Mouse (Mus musculus) R1 (cell line): ENCODE measurements at regions not wholly inside any gene's neighbourhood (a gene's known extent, or its start where the extent isn't known, plus 50 kb on each side); places are given as distances from the start of the nearest gene placed in this dataset.

Experiments
- DNase-seq: peaks from one replicate; pipeline ENCODE4 v3.0.0-alpha.2; 2018; ENCODE audit warnings: low read depth, low spot score

DNA sequence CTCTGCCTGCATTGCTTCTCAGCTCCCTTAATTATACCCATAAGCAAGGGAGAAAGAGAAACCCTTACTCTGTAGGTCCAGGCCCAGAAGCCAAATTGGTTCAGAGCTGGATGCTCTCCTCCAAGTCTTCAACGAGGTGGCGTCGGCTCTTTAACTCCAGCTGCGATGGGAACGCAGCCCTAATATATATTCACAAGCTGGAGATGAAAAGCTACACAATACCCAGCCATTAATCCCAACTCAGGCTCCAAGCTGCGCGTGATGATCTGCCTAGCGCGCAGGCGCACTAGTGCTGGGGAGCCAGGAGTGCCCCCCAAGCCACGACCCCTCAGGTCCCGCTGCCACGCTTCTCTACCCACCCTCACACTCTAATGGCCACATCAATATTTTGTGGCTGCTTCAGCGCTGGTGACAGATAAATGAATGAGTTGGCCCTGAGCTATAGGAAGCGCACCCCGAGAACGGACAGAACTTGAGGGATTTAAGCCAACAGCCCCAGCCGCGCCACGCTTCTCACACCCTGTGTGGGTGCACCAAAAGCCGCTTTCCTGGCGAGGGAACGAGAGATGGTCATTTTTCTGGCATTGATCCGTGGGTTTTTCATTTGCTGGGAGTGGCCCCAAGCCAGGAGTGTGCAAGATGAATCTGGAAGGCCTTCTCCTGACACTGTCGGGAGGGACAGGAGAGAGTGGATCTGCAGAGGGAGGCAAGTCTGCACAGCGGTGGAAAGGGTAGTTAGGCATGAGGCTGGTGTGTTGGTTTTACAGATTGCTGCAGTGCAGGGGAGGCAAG, 210.9 kb upstream of the Sdk2 start:
- no peak for DNase-seq

DNA sequence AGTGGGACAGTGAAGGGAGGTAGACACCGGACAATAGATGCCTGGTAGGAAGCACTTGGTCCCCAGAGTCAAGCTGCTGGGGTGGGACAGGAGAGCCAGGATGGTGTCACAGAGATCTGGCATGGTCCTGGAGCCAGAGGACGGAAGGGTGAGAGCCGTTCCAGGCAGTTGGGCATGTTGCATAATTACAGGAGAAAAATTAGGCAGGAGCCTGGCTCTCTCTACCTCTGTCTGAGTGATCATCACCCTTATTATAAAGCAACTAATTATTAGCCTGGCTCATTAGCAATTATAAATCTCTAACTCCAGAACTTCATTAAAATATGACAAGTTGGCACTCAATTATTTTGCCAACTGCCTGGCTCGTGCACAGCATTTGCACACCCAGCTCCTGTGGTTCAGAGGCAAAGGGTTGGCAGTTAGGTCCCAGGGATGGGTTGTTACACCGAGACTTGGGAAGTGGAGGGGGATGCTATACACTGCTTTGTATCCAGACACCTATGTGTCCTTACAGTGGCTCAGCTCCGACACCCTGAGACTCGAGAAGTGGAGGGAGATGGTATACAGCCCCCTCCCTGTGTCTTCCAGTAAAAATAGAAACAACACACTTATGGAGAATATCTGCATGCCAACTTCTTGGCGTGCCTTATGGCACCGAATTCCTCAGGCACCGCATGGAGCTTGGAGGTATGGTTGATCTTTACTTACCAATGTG, 203.7 kb upstream of the Sdk2 start:
- DNase-seq = no peak

DNA sequence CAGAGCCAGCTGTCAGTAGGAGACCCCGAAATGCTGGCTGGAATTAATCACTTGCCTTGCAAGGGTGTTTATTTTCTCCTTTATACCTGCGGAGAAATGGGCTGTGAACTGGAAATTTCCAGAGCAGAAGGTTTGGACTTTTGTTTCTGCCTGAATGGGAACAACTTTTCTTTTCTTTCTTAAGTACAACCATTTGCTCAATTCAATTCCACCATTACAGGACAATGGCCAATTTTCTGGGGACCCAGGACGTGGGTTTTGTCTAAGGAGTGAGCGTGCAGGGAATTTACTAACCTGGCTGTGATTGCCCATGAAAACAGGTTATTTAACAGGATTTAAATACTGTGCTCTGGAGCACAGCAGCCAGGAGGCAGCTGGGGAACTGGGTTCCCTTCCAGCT, 195.1 kb upstream of the Sdk2 start:
- peak; percentile 23 for DNase-seq

DNA sequence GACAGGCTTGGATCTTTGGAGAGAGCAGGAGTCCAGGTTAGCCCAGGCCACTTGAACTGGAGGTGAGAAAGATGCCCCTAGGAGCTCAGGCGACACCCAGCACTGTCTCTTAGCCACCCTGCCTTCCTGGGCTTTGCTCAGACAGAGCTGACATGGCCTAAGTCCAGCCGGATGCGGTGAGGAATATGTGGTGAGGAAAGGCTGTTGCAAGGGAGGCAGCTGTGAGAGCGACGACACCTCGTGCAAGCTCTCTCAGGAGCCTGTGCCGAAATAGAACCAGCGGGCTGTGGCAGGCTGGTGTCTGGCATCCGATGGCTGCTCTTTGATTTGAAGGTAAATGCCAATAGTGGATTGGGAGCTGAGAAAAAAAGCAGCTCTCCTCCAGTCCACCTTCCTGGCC, 191.4 kb upstream of the Sdk2 start:
- no peak for DNase-seq

DNA sequence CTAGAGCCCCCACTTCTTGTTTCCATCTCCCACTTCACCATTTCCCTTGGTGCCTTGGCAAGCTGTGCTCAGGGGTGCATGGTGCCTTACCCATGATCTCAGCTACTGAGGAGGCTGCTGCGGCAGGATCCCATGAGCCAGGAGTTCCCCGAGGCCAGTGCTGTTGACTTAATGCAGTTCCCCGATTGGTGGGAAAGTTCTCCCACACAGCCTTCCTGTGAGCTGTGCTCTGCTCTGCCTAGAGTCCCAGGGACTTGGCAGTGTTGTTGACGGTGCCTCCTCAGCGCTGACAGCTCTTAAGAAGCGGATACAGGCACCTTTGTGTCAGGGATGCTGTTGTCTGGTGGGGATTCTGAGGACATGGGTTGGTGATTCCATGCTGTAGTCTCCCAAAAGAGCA, 190.9 kb upstream of the Sdk2 start:
- DNase-seq = no peak

DNA sequence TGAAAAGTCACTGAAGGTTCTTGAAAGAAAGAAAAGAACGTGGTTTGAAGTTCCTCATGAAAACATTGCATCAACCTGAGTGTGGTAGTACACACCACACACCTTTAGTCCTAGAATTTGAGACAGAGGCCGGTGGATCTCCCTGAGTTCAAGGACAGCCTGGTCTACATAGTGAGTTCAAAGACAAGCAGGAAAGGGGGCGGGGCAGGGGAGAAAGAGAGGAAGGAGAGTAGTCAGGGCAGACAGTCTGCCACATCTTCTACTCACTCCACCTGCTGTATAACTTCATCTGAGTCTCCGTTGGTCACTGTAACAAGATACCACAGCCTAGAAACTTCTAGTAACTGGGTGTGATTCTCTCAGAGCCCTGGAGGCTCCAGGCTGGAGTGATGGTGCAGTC, 190.2 kb upstream of the Sdk2 start:
- DNase-seq = no peak

DNA sequence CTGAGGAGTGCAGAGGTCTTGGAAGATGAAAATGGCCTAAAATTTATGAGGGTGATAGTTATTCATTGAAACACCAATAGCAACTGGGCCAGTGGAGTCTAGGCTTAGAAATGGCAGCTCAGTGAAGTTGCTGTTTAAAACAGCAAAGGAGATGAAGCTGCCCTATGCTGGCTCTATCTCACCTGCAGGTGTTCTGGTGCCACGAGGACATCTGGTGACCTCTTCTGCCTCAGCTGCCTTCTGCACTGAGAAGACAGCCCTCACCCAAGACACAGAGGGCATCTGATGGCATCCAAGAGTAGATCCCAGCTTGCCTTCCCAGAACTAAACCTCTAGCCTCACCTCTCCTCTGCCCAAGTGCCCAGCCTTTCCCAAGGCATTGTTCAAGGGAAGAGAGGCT, 187.5 kb upstream of the Sdk2 start:
- no peak for DNase-seq

DNA sequence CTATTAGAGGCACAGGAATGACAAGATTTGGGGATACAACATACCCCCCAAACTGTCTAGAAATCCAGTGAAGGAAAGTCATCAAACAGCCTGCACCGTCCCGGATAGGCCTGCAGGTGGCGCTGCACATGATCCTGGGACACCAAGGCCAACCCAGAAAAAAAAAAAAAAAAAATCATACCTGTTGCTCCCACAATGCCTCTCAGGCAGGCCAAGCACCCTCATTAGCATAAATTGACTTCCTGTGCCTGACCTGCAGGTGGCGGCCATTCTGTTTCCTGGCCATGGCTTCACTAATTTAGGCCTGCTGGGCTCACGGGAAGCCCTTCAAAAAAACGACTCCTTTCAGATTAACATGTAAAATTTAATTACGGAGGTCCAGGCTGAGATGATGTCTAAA, 184.8 kb upstream of the Sdk2 start:
- peak; percentile 87 for DNase-seq

DNA sequence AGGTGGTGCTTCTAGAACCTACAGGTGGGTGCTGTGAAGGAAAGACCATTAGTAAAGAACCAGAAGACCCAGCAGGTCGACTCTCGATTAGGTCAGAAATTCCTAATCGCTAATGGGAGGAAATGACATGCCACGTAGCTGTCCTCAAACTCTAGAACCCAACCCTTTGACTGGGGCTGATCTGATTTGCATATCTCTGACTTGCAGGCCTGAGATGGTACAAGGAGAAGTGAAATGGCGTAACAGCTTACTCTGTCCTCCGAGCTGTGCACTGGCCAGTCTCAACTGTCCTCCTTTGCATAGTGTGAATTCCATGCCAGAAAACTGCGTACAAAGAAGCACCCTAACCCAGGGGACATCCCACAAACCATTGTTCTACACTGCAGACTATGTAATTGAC, 182.4 kb upstream of the Sdk2 start:
- DNase-seq = no peak

DNA sequence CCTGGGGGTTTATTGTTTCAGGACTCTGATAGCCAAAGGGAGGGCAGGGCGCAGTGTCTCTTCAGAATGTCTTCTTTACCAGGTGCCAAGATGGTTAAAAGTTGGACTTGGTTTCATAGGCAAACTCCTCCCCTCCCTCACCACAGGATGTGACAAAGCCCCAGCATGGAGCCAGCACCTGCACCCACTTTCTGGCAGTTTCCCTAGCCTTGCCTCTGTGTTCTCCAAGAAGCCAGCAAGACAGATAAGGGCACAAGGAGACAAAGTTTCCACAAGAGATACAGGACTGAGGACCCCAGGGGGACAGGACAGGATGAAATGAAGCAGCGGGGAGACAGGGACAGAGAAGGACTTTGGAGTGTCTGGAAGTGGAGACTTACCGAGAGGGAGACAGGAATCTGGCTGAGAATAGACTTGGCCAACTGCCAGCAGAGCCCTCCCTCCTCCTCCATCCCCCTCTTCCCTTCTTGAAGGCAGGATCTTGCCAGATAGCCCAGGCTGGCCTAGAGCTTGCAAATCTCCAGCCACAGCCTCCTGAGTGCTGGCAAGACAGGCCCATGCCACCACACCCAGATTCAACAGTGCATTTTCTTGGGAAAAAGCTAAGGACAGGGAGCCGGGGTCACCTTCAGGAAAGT, 181.5 kb upstream of the Sdk2 start:
- no peak for DNase-seq

DNA sequence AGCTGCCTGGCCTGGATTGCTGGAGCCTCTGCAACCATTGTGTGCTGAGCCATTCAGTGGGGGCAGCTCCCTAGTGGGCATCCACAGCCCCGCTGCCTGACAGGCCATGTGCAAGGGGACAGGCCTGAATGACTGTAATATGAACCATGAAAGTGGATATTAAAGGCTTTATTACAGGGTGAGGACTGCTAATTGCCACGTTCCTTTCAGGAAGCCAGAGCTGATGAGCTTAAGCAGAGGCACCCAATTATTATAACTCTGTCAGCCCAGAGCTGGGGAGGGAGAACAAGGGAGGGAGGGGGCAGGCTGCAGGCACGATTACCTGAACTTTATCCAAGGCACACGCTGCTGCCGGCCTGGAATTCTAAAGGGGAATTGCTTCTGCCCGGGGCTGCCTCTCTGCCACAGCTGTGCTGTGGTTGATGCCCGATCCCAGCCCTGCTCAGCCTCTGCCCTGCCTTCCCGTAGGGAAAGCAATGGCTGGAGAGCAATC, 172.5 kb upstream of the Sdk2 start:
- no peak for DNase-seq

DNA sequence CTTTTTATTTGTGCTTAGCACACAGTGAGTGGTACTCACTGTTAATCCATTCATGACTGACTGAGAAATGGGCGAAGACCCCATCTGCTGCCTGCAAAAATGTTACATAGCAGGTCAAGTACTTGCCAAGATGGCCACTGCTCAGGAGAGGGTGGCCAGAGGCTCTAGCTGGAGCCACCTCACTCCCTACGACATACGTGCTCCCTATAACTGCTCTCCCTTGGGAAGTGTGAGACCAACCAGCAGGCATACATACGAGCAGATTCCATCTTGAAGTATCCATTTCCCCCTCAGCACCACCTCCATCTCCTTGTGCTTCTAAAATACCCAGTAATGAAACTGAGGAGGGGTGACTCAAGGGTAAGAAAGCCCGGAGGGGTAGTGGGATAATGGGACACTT, 172.0 kb upstream of the Sdk2 start:
- DNase-seq = no peak

DNA sequence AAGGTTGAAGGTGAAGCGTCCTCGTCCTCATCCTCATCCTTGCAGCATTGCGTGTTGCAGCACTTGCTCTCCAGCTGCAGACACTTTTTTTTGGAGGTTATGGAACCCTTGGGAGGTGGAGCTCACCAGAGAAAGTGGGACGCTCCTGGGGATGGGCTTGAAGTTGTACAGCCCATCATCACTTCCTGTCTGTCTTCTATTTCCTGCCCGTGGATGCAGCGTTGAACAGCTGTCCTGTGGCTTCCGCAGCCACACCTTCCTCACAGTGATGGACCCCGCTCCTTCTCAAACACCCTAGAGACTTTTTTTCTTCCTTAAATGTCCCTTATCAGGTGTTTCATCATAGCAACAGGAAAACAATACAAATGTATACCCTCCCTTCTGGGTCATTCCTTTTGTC, 171.5 kb upstream of the Sdk2 start:
- no peak for DNase-seq

DNA sequence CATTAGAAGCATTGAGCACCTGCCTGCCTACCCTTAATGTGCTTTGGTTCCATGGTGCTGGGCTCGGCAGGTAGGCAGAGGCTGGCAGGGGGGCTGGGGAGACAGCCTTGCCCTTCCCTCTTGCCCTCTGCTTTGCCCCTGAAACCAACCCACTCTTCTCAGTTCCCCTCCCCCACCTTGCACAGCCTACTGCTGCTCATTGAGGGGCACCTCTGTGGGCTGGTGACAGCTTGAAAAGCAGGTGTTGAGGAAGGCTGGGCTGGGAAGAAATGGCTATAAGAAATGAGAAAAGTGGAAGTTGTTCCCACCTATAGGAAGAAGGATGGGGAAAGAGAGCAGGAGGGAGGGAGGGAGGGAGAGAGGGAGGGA, 167.7 kb upstream of the Sdk2 start:
- DNase-seq = no peak

DNA sequence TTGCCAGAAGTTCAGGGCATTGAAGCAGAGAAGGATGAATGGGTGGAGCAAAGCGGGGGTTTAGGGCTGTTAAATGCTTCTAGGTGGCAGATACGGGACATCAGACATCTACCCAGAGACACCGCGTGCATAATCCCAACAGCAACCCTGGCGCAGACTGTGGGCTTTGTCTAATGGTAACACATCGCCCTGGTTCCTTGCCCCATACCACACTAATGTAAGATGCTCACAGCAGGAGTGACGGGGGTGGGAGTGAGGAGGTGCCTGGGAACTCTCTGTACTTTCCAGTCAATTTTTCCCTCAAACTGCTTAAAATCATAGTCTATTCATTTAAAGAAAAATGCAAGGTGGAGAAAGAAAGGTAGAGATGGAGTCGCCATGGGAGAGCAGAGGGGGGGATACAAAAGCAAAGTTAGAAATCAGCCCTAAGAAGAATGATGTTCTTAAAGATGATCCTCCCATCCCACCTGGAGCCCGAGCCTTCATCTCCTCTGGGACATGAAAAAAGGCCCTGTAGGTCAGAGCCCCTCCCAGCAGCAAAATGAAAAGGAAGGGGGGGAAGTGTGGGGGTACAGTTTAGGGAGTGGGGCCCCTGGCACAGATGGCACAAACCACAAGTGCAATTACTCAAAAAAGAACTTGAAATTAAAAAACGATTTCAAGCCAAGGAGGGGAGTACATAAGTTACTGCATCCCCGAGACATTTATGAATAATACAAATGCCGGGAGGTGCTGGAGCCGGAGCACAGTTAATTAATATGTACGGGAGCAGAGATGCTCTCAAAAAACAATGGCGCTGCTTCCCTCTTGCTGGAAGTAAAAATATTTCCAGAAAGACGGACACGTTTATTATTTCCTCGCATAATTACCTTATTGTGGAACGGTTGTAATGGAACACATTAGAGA, 167.0 kb upstream of the Sdk2 start:
- no peak for DNase-seq

DNA sequence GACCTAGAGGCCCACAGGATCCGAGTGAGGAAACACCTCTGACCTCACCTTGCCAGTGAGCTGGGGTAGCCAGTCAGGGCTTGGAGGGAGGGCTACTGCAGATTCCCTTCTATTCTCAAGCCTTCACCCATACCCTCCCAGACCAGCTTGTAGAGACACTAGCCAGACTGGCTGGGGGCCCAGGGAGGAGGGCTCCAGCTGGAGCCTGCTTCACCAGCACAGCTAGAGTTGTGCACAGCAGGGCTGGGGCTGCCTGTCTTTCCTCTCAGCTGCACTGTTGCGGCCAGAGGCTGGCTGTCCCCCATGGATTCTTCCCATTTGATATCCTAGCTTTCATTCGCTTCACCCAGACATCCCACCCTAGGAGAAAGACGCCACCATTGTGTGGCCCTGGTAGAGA, 165.0 kb upstream of the Sdk2 start:
- no peak for DNase-seq

DNA sequence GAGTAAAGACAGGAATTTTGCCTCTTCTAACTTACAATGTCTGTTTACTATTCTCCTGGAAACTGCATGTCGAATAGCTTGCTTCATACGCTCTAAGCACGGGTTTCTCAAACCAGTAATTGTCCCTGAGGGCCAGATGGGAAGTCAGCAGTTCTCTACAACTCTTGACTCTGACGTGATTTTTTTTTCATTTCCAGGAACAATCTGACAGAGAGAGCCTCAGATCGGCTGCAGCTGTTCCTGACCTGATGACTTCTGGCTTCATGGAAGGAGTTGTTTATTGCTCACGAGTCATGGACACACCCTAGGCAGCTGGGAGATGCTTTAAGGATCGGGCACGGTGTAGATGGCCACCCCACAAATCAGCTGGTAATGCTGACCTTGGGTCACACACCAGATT, 162.9 kb upstream of the Sdk2 start:
- no peak for DNase-seq

DNA sequence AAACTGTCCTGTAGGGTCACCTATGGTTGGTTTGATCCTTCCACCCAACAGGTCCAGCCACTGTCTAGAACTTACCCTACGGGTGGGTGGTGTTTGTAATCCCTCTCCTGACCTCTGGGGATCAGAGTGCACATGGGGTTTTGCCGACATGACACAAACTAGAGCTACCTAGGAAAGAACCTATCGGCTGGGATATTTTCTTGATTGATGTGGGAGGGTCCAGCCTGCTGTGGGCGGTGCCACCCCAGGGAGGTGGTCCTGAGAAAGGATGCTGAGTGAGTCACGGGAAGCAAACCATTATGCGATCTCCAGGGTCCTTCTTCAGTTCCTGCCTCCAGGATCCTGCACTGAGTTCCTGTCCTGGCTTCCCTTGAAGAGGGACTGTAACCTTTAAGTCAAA, 162.3 kb upstream of the Sdk2 start:
- DNase-seq = peak; percentile 68

DNA sequence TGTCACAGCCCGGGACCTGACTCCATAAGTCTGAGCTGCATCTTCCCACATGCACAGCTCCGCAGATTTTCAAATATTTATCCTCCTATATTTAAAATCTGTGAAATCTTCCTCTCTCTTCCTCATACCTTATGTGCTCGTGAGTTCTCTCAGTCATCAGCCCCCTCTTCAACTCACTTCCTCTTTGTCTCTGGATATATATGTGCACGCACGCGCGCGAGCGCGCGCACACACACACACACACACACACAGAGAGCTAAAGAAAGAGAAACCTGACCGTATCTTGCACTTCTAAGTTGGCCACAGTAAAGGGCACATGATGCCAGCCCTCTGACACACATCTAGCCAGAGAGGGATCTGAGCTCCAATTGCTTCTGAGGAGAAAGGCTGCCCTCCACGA, 159.7 kb upstream of the Sdk2 start:
- no peak for DNase-seq

DNA sequence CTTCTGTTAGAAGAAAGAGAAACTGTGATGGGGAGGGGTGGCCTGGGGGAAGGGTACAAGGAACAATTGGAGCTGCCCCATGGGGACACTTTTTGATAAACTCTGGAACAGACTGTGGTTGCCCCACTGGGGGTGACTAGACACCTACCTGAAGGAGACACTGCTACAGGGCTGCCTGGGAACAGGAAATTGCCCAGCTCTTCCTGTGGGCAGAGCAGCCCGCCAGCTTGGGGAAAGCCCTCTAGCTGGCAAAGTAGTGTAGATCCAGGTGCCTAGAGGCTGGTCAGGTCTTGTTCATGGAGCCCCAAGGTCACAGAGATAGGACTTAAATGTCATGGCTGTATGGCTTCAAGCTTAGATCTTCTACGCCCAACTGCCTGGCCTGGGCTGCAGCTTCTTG, 157.9 kb upstream of the Sdk2 start:
- no peak for DNase-seq

DNA sequence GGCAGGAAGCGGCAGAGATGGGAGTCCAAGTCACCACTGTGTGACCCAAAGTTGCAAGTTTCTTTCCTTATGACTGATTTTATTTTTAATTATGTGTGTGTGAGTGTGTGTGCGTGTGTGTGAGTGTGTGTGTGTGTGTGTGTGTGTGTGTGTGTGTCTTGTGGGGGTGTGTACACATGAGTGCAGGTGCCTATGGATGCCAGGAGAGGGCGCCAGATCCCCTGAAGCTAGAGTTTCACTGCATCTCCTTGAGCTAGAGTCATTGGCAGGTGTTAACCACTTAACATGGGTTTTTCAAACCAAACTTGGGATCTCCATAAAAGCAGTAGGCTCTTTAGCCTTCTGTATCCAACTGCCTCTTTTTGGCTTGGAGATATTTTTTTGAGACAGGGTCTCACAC, 156.2 kb upstream of the Sdk2 start:
- DNase-seq = peak; percentile 41

DNA sequence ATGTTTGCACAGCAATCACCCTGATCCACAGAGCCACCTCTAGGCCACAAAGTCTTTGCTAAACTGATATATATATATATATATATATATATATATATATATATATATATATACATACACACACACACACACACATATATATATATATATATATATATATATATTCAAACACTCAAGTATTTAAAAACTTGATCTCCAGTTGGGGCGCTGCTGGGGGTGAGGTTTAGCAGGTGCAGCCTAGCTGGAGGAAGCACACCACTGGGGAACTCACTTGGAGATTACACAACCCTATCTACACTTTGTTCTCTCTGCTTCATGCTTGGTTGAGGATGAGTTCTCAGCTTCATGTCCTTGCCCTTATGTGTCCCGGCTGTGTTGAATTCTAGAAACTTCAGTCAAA, 153.6 kb upstream of the Sdk2 start:
- DNase-seq = no peak
